Mouse (Mus musculus) embryonic facial prominence, embryonic 11.5 days (tissue): ENCODE data around the gene Clpx. TPM values are rescaled to one million over a fixed set of nuclear protein-coding genes. Genes with fewer than 3 reads are reported as not detected.
A peak's percentile ranks its signal among the peaks of the same experiment; 100 is the strongest.

ENCODE experiments used
- ATAC-seq: fragments of 200-750 bp; cut with Nextera tagmentation; replicated peaks from 2 replicates; pipeline ENCODE4 v1.8.0; 2017; ENCODE audit warnings: low read depth; ENCODE audit not compliant: insufficient number of reproducible peaks, low FRiP score, low TSS enrichment
- DNase-seq: peaks from one replicate; pipeline ENCODE4 v3.0.0-alpha.2; 2015; ENCODE audit warnings: low spot score
- H3K27ac ChIP-seq: fragments of 300-500 bp; sonication (generic); replicated peaks from 2 replicates; pipeline ENCODE4 v1.5.1; 2014; ENCODE audit warnings: mild to moderate bottlenecking, low read depth, low read length, control low read depth
- H3K27me3 ChIP-seq: fragments of 300-500 bp; sonication (generic); 2 replicates; pipeline ENCODE4 v1.6.1; 2014; ENCODE audit warnings: mild to moderate bottlenecking, low read length, moderate library complexity, mixed read lengths; ENCODE audit not compliant: control insufficient read depth, insufficient read depth
- H3K36me3 ChIP-seq: fragments of 300-500 bp; sonication (generic); replicated peaks from 2 replicates; pipeline ENCODE4 v1.6.1; 2014; ENCODE audit warnings: low read depth, mild to moderate bottlenecking, low read length, moderate library complexity, mixed read lengths; ENCODE audit not compliant: control insufficient read depth, insufficient read depth
- H3K4me1 ChIP-seq: fragments of 300-500 bp; sonication (generic); 2 replicates; pipeline ENCODE4 v1.6.1; 2014; ENCODE audit warnings: low read length, mixed read lengths; ENCODE audit not compliant: control insufficient read depth, insufficient read depth
- H3K4me2 ChIP-seq: fragments of 300-500 bp; sonication (generic); 2 replicates; pipeline ENCODE4 v1.6.1; 2014; ENCODE audit warnings: low read depth, mild to moderate bottlenecking, control low read depth, low read length, moderate library complexity
- H3K4me3 ChIP-seq: fragments of 300-500 bp; sonication (generic); 2 replicates; pipeline ENCODE4 v1.5.1; 2014; ENCODE audit warnings: low read depth, low read length, control low read depth
- H3K9ac ChIP-seq: fragments of 300-500 bp; sonication (generic); replicated peaks from 2 replicates; pipeline ENCODE4 v1.6.1; 2014; ENCODE audit warnings: mild to moderate bottlenecking, control low read depth, low read length
- H3K9me3 ChIP-seq: fragments of 300-500 bp; sonication (generic); replicated peaks from 2 replicates; pipeline ENCODE4 v1.6.1; 2016; ENCODE audit warnings: mild to moderate bottlenecking, low read length, inconsistent platforms, mixed read lengths; ENCODE audit not compliant: control insufficient read depth
- WGBS: fragments of 180-500 bp; shearing (Covaris S2); extraction: QIAGEN DNeasy Blood & Tissue Kit; methylation state at CpG from one replicate; pipeline ENCODE4 v1.1.7; 2014; 5-methylcytosine and 5-hydroxymethylcytosine counted together
- polyA plus RNA-seq: library from polyadenylated mRNA; unstranded; fragments of >200 nt; fragmentation: Nextera tagmentation; extraction: Ambion mirVana; gene quantifications from 2 replicates; pipeline ENCODE4 v1.2.1, GENCODE M21; 2014

Clpx gene
- 60.1 and 64.3 TPM in 2 replicates for polyA plus RNA-seq

DNA sequence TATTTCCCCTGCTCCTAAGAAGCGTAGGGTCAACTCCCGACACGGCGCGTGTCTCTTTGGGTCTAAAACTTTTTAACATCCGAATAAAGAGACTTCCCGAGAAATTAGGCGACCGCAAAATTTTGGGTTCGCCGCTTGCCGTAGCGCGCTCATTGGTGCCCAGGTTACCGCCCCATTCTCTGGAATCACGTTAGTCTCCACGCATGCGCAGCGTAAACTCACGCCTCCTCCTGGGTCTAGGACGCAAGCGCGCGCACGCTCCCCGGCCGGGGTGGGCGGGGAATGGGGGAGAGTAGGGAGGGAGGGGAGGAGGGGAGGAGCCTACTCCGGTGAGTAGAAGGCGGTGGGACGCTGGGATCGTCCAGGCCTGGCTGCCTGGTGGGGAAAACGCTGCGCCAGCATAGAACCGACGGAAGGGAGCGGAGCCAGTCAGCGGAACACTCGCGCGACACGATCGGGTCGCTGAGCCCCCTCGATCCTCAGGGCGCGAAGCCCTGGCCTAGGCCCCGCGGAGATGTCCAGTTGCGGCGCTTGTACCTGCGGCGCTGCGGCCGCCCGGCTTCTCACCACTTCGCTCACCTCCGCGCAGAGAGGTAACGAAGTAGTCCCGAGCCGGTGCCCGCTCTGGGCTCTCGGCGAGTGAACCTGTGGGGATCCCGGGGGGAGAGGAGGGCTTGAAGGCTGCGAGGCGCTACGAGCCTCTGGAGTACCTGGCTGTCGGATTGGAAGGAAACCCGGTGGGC is at the start of gene Clpx:
Clpx (plus strand) TSS at position 288 of the 743 bp plus-strand sequence.
- Histone ChIP-seq H3K4me2 (peak within 1 kb of the TSS; percentile 40), H3K27me3 (no peaks in the 10 kb centered on the region), H3K4me3 (peak within 1 kb of the TSS; percentile 92), H3K9me3 (no peaks in the 10 kb centered on the region), H3K9ac (peak within 1 kb of the TSS; percentile 88), H3K36me3 (no peaks in the 10 kb centered on the region), H3K27ac (peak within 1 kb of the TSS; percentile 67; the same call in 1 of the 2 replicates), H3K4me1 (no peaks in the 10 kb centered on the region; the same call in 1 of the 2 replicates)
- DNase-seq (peak; percentile 100), ATAC-seq (peak; percentile 92)
- under 1% methylated on average over 70 of the region's 71 CpGs for WGBS

DNA sequence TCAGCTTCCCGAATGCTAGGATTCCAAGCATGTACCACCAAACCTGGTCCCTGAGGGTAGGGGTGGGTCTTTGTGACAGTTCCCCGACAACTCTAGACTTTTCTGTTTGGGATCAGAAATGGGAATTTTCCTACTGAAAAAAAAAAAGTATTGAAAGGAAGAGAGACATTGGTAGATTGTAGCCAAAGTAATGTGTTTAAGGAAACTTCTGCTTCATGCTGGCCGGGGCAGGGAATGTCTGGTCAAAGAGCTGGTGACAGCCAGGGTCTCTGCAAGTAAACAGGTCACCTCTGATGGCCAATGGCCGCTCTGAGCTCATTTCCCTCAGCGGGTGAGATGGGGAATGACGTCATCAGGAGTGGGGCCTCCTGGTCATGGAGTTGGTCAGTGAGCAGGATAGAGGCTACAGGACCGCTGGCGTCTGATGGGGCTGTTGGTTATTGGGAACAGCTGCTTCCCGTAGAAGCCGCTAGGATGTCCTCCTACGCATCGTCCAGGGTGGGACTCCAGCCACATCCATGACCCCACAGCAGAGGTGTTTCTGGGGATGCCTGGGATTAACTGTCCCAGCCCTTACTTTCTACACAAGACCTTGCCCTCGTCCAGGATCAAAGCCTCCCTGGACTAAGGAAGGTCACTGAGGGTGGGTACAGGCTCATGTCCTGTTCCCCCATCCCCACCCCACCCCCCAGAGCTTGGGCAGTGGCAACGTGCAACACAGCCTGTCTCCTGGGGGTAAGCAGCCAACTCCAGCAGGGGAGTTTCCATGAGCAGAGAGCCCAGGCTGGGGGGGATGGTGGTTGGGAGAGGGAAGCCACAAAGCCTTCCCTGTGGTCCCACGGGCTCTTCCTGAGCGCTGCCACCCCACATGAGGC is 46.3 kb upstream of the Clpx start:
- H3K27ac ChIP-seq, result no peak overlapping the region
- no peaks in the 10 kb centered on the region for H3K9me3 ChIP-seq
- DNase-seq (no peak), ATAC-seq (no peak)
- H3K36me3 ChIP-seq, result no peaks in the 10 kb centered on the region
- no peaks in the 10 kb centered on the region; the same call in 1 of the 2 replicates for H3K4me1 ChIP-seq
- H3K4me2 ChIP-seq, result no peak overlapping the region
- WGBS, result 78% methylated on average over 16 of the region's 16 CpGs
- H3K27me3 ChIP-seq, result no peaks in the 10 kb centered on the region
- no peak overlapping the region for H3K4me3 ChIP-seq
- no peak overlapping the region for H3K9ac ChIP-seq

DNA sequence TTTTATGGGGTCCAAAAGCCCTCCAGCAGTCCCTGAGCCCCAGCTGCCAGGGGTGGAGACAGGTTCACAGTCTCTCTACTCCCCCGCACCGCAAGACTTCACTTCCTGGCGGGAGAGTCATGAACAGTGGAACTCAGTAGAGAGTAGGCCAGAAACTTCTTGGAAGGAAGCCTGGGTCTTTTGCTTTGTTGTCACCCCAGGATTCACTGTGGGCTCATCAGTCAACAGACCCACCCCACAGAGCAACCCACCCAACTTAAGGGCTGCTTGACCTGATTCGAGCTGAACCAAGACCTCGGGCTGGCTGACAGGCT is 45.7 kb upstream of the Clpx start:
- H3K27me3 ChIP-seq, result no peaks in the 10 kb centered on the region

DNA sequence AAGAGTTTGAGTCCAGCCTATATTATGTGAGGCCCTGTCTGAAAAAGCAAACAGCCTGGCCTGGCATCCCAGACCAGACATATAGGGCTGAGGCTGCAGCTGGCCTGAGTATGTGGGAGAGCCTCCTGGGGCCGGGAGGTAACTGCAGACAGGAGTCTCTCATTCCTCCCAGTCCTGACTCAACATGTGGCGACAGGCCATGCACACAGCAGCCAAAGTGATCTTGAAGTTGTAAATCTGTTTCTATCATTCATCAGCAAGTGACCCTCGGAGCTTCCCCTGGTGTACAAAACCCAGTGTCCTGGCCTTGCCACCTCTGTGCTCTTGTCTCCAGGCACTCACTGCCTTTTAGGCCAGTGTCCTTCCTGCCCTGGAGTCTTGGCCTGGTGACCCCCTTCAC is 42.0 kb upstream of the Clpx start:
- no peaks in the 10 kb centered on the region for H3K36me3 ChIP-seq
- no peaks in the 10 kb centered on the region for H3K4me1 ChIP-seq
- H3K4me2 ChIP-seq, result no peak overlapping the region
- DNase-seq (no peak), ATAC-seq (no peak)
- H3K4me3 ChIP-seq, result no peak overlapping the region
- no peak overlapping the region for H3K27ac ChIP-seq
- no peak overlapping the region for H3K9ac ChIP-seq
- H3K27me3 ChIP-seq, result no peaks in the 10 kb centered on the region
- no peaks in the 10 kb centered on the region for H3K9me3 ChIP-seq
- 73% methylated on average over 3 of the region's 3 CpGs for WGBS

More for the DNA sequence above, 45.7 kb upstream of the Clpx start:
- no peak overlapping the region for H3K4me3 ChIP-seq
- H3K36me3 ChIP-seq, result no peaks in the 10 kb centered on the region
- ATAC-seq, result no peak
- DNase-seq, result no peak
- no peaks in the 10 kb centered on the region for H3K9me3 ChIP-seq
- 82% methylated on average over 5 of the region's 5 CpGs for WGBS
- no peak overlapping the region for H3K4me2 ChIP-seq
- H3K4me1 ChIP-seq, result no peaks in the 10 kb centered on the region; the same call in 1 of the 2 replicates
- H3K9ac ChIP-seq, result no peak overlapping the region
- H3K27ac ChIP-seq, result no peak overlapping the region

DNA sequence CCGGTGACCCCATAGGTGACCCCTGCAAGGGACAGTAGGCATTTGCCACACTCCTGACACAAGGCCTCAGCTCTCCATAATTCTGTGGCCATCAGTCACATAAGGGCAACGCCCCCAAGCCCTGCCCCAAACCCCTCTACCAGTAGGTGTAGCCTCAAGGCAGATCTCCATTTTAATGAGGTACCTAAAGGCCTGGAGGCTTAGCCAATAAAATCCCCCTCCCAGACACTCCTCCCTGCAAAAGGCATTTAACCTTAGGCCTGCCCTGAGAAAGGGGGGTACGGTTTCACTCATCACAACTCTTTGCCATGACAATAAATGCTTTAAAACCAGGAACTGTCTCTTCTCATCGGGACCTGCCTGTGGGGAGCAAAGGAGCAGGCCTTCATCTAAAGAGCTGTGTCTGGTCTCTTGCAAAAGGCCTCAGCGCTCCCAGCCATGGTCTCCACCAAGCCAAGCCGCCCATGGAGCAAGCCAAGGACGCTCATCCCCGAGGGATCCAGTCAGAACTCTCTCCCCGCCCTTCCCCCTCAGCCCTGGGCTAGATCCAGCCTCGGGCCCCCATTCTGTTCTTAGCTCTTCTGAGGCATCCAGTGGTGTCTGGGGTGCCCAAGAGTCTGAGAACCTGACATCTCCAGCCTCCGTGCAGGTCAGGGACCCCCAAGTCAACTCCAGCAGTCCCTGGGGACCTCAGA is 38.0 kb upstream of the Clpx start:
- H3K27ac ChIP-seq, result no peak overlapping the region
- no peaks in the 10 kb centered on the region for H3K27me3 ChIP-seq
- no peaks in the 10 kb centered on the region for H3K4me1 ChIP-seq
- H3K4me2 ChIP-seq, result no peak overlapping the region
- no peak overlapping the region for H3K9ac ChIP-seq
- DNase-seq (no peak), ATAC-seq (no peak)
- no peaks in the 10 kb centered on the region for H3K36me3 ChIP-seq
- H3K4me3 ChIP-seq, result no peak overlapping the region
- WGBS, result 68% methylated on average over 11 of the region's 11 CpGs
- H3K9me3 ChIP-seq, result no peaks in the 10 kb centered on the region

DNA sequence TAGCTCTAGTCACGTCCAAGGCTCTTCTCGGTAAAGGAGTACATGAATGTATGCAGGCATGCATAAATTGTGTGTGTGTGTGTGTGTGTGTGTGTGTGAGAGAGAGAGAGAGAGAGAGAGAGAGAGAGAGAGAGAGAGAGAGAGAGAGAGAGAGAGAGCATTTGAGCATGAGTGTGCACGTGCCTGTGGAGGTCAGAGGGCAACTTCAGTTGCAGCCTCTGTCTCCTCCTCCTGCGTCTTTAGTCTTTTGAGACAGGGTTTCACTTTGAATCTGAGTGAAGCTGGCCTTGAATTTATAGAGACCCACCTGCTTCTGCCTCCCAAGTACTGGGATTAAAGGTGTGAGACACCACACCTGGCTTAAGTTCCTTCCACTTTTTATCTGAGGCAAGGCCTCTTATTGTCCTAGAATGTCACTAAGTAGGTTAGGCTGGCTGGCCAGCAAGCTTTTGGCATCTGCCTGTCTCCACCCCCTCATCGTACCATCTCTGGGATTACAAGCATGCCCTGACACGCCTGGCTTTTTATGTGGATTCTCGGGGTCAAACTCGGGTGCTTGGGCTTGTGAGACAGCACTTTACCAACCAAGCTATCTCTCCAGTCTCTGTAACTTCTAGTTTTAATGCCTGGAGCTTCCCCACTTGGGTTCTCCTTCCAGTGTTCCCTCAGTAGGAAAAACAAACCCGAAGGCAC is 36.7 kb upstream of the Clpx start:
- H3K27ac ChIP-seq, result no peak overlapping the region
- ATAC-seq, result no peak
- H3K4me2 ChIP-seq, result no peak overlapping the region
- H3K36me3 ChIP-seq, result no peaks in the 10 kb centered on the region
- no peaks in the 10 kb centered on the region for H3K4me1 ChIP-seq
- no peaks in the 10 kb centered on the region for H3K27me3 ChIP-seq
- no peak overlapping the region for H3K9ac ChIP-seq
- 73% methylated on average over 9 of the region's 9 CpGs for WGBS
- H3K4me3 ChIP-seq, result no peak overlapping the region
- no peak for DNase-seq
- no peaks in the 10 kb centered on the region for H3K9me3 ChIP-seq

DNA sequence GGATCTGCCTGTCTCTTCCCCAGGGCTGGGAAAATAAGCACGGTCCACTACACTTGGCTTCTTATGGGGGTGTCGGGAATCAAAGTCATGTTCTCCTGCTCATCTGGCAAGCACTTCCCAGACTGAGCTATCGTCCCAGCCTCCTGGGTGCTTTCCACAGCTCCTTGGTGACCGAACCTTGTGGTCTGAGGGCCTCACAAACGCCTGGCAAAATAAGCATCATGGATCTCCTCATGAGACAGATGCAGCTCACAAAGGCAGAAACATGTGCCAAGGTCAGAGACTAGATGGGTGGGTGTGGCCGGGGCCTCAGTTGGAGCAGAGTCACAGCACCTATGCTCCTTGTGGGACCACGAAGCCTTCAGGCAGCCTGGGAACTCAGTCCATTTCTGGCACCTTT is 34.7 kb upstream of the Clpx start:
- no peak overlapping the region for H3K4me3 ChIP-seq
- no peak overlapping the region for H3K4me2 ChIP-seq
- H3K9ac ChIP-seq, result no peak overlapping the region
- no peaks in the 10 kb centered on the region for H3K9me3 ChIP-seq
- 77% methylated on average over 7 of the region's 7 CpGs for WGBS
- DNase-seq, result no peak
- ATAC-seq, result no peak
- no peaks in the 10 kb centered on the region for H3K36me3 ChIP-seq
- H3K27ac ChIP-seq, result no peak overlapping the region
- H3K4me1 ChIP-seq, result no peaks in the 10 kb centered on the region
- no peaks in the 10 kb centered on the region for H3K27me3 ChIP-seq
